9 mouse cellular contexts compared by ENCODE assay signal in the genomic region with DNA sequence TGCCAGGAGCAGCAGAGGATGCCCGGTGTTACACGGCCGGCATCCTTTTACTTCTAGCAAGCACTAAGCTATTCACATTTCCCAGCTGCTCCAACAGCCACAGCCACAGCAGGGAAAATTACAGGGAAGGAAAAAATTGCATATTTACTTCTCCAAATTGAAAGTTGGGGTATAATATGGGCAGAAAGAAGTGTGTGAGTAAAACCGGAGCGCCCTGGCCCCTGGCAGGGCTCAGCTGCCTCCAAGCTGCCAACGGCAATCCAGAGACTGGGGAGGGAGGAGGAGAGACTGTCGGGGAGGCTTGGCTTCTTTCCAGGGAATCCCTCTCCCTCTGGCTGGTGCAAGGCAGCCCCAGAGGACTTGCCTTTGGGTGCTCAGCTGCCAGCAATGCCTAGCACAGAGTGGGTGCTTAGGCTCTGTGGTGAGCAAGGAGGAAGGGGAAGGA. TPM values are rescaled to one million over a fixed set of nuclear protein-coding genes. Genes with fewer than 3 reads are reported as not detected.
DNase-seq lines count a peak whose midpoint lies in the region; ATAC-seq and TF ChIP-seq lines count a peak whose summit lies in the region.
"Had no signal": no experiment of that assay in that cellular context is flagged by ENCODE, and none has a peak within 500 bp of the region (broad histone marks: within the 10 kb centered on the region; RNA-seq: fewer than 3 reads in every experiment).

No protein-coding gene starts in this region.

- no peak for TF ChIP-seq CTCF in lung, adult 2 months (IDR thresholded peaks at IDR 0.05; ENCODE audit: insufficient read depth, low read length)

- 64% methylated on average over 7 of the region's 7 CpGs for whole genome bisulfite sequencing in kidney, embryonic 16.5 days
- WGBS in hindbrain, embryonic 13.5 days = 39% methylated on average over 7 of the region's 7 CpGs
- 40% methylated on average over 7 of the region's 7 CpGs for WGBS in midbrain, embryonic 15.5 days
- 54% methylated on average over 7 of the region's 7 CpGs for WGBS in lung, adult 2 months

- no peak overlapping the region for H3K27ac ChIP-seq in kidney, embryonic 16.5 days (ENCODE audit: low read length)
- peak overlapping the region; percentile 69 for H3K27ac ChIP-seq in hindbrain, embryonic 13.5 days
- peak overlapping the region; percentile 44; the same call in 1 of the 2 replicates for H3K27ac ChIP-seq in midbrain, embryonic 15.5 days
- H3K27ac ChIP-seq: stomach, embryonic 15.5 days had no signal

- H3K9me3 ChIP-seq in kidney, embryonic 16.5 days (ENCODE audit: low read length) = peaks cover 5% of the 10 kb centered on the region; the same call in 1 of the 2 replicates
- no peaks in the 10 kb centered on the region for H3K9me3 ChIP-seq in hindbrain, embryonic 13.5 days
- no peaks in the 10 kb centered on the region; the same call in 1 of the 2 replicates for H3K9me3 ChIP-seq in midbrain, embryonic 15.5 days
- H3K9me3 ChIP-seq: stomach, embryonic 15.5 days had no signal

- 0 out of 2 replicates have a peak, but pooled peaks cover 3% of the 10 kb centered on the region for H3K36me3 ChIP-seq in kidney, embryonic 16.5 days (ENCODE audit: insufficient read depth, low read length)
- no peaks in the 10 kb centered on the region for H3K36me3 ChIP-seq in hindbrain, embryonic 13.5 days
- H3K36me3 ChIP-seq in midbrain, embryonic 15.5 days (replicated peaks) = no peaks in the 10 kb centered on the region
- H3K36me3 ChIP-seq: stomach, embryonic 15.5 days had no signal

- no peak overlapping the region for H3K9ac ChIP-seq in kidney, embryonic 16.5 days (replicated peaks; ENCODE audit: low read length)
- no peak overlapping the region for H3K9ac ChIP-seq in hindbrain, embryonic 13.5 days
- no peak overlapping the region for H3K9ac ChIP-seq in midbrain, embryonic 15.5 days
- H3K9ac ChIP-seq: stomach, embryonic 15.5 days had no signal

- H3K4me2 ChIP-seq in kidney, embryonic 16.5 days (replicated peaks; ENCODE audit: low read depth, low read length) = no peak overlapping the region
- H3K4me2 ChIP-seq in hindbrain, embryonic 13.5 days = no peak overlapping the region
- H3K4me2 ChIP-seq in midbrain, embryonic 15.5 days = no peak overlapping the region
- H3K4me2 ChIP-seq: stomach, embryonic 15.5 days had no signal

- no peak overlapping the region for H3K4me3 ChIP-seq in kidney, embryonic 16.5 days (ENCODE audit: low read length)
- H3K4me3 ChIP-seq in hindbrain, embryonic 13.5 days = no peak overlapping the region
- H3K4me3 ChIP-seq in midbrain, embryonic 15.5 days = no peak overlapping the region
- H3K4me3 ChIP-seq in lung, adult 2 months (replicated peaks; ENCODE audit: extremely low read depth, low read depth, low read length) = no peak overlapping the region
- H3K4me3 ChIP-seq: stomach, embryonic 15.5 days had no signal

- peak; percentile 50 for DNase-seq in kidney, postnatal 10 days
- peak; percentile 46 for DNase-seq in brain, embryonic 18.5 days (ENCODE audit: low read depth, low spot score)
- no peak for DNase-seq in yolk sac, embryonic 10.5 days (ENCODE audit: low spot score)
- no peak for DNase-seq in urinary bladder, postnatal 14 days (ENCODE audit: low spot score)
- DNase-seq in lung, adult 2 months = no peak

- no peaks in the 10 kb centered on the region for H3K27me3 ChIP-seq in kidney, embryonic 16.5 days (ENCODE audit: insufficient read depth, low read length)
- no peaks in the 10 kb centered on the region for H3K27me3 ChIP-seq in hindbrain, embryonic 13.5 days
- H3K27me3 ChIP-seq in midbrain, embryonic 15.5 days (replicated peaks) = no peaks in the 10 kb centered on the region

- no peak for TF ChIP-seq POLR2A in lung, adult 2 months (IDR thresholded peaks at IDR 0.05; ENCODE audit: borderline replicate concordance, extremely low read depth, low read depth, low read length)

- H3K4me1 ChIP-seq in kidney, embryonic 16.5 days (ENCODE audit: insufficient read depth, low read length) = no peaks in the 10 kb centered on the region
- H3K4me1 ChIP-seq in hindbrain, embryonic 13.5 days (replicated peaks) = peaks cover 30% of the 10 kb centered on the region
- peaks cover 21% of the 10 kb centered on the region for H3K4me1 ChIP-seq in midbrain, embryonic 15.5 days
- H3K4me1 ChIP-seq in lung, adult 2 months (ENCODE audit: control insufficient read depth, insufficient read depth, low read length) = no peaks in the 10 kb centered on the region
- H3K4me1 ChIP-seq: stomach, embryonic 15.5 days had no signal

- ATAC-seq in kidney, embryonic 16.5 days (ENCODE audit: low FRiP score, low TSS enrichment) = no peak
- no peak for ATAC-seq in hindbrain, embryonic 13.5 days (ENCODE audit: low FRiP score)
- ATAC-seq in midbrain, embryonic 15.5 days (replicated peaks) = no peak

RNA-seq across cellular contexts. Expression of a gene that starts 53.1 kb away (rescaled TPM):
- 15.4 and 16.5 TPM in 2 replicates for polyA plus RNA-seq in kidney, embryonic 16.5 days (2015; fragmentation: Nextera tagmentation; extraction: Ambion mirVana)
- polyA plus RNA-seq in hindbrain, embryonic 13.5 days (2015; fragmentation: Nextera tagmentation; extraction: Ambion mirVana) = 18.0 and 18.3 TPM in 2 replicates
- 17.1 TPM in 2 replicates for polyA plus RNA-seq in midbrain, embryonic 15.5 days (2015; fragmentation: Nextera tagmentation; extraction: Ambion mirVana)
- 5.3 and 14.2 TPM in 2 replicates for polyA plus RNA-seq in lung, adult 2 months (2012; rRNA removed)

Comparison
In these comparisons a context has a peak if more than half of its experiments do, and no peak if none do; other contexts are left out.
1. DNase-seq: peak in kidney, postnatal 10 days (single experiment) and brain, embryonic 18.5 days (single experiment); none in yolk sac, embryonic 10.5 days (single experiment), urinary bladder, postnatal 14 days (single experiment) and lung, adult 2 months (single experiment).